14 mouse cellular contexts compared by ENCODE assay signal in the genomic region with DNA sequence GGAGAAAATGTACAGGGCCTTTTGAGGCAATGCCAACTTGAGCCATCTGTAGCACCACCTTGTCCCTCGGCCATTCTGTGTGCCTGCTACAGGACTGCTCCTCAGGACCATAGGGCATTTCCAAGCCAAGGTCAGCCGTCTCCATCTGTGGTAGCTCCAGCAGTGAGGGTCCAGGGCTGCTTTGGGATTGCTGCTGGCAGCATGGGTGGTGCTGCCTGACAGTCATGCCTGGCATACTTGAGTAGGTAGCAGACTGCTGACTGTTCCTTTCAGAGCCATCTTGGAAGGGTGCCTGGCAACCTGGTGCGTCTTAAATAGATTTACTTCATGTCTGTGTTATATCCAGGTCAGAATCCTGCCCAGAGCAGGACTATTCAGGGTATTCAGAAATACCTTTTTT. TPM values are rescaled to one million over a fixed set of nuclear protein-coding genes. Genes with fewer than 3 reads are reported as not detected.
DNase-seq lines count a peak whose midpoint lies in the region; ATAC-seq and TF ChIP-seq lines count a peak whose summit lies in the region.
"Had no signal": no experiment of that assay in that cellular context is flagged by ENCODE, and none has a peak within 500 bp of the region (broad histone marks: within the 10 kb centered on the region; RNA-seq: fewer than 3 reads in every experiment).

No protein-coding gene starts in this region.

- no peak overlapping the region for H3K4me3 ChIP-seq in forebrain, embryonic 15.5 days
- no peak overlapping the region for H3K4me3 ChIP-seq in forebrain, embryonic 11.5 days (ENCODE audit: low read depth, low read length)
- H3K4me3 ChIP-seq in stomach, postnatal 0 days (ENCODE audit: low read depth, low read length) = no peak overlapping the region
- H3K4me3 ChIP-seq: midbrain, embryonic 10.5 days; neural tube, embryonic 15.5 days had no signal

- peak; percentile 82 for ATAC-seq in forebrain, embryonic 15.5 days (replicated peaks)
- ATAC-seq in forebrain, embryonic 11.5 days (replicated peaks; ENCODE audit: low FRiP score) = no peak
- 0 out of 2 replicates have a peak, but pooled peaks have one; percentile 18 for ATAC-seq in stomach, postnatal 0 days (ENCODE audit: low FRiP score, low TSS enrichment)
- no peak for ATAC-seq in megakaryocyte-erythroid progenitor cell, adult 5-6 weeks (replicated peaks; ENCODE audit: low FRiP score, low TSS enrichment, poor library complexity, severe bottlenecking)

- H3K27ac ChIP-seq in forebrain, embryonic 15.5 days (replicated peaks) = peak overlapping the region; percentile 50
- no peak overlapping the region for H3K27ac ChIP-seq in forebrain, embryonic 11.5 days (ENCODE audit: low read depth, low read length)
- H3K27ac ChIP-seq in stomach, postnatal 0 days (replicated peaks) = no peak overlapping the region
- H3K27ac ChIP-seq: liver, embryonic 14.5 days; midbrain, embryonic 10.5 days; neural tube, embryonic 15.5 days had no signal

- H3K4me2 ChIP-seq in forebrain, embryonic 15.5 days (replicated peaks) = no peak overlapping the region
- no peak overlapping the region for H3K4me2 ChIP-seq in forebrain, embryonic 11.5 days (ENCODE audit: low read depth, low read length, severe bottlenecking)
- no peak overlapping the region for H3K4me2 ChIP-seq in stomach, postnatal 0 days (replicated peaks; ENCODE audit: low read depth)
- H3K4me2 ChIP-seq: neural tube, embryonic 15.5 days had no signal

- no peak for DNase-seq in forebrain, embryonic 11.5 days (ENCODE audit: low spot score)
- peak; percentile 59 to 64 for DNase-seq in left cerebral cortex, adult 18-20 months (ENCODE audit: low spot score in 2 of 2)
- no peak for DNase-seq in left cerebral cortex, adult 11 months (ENCODE audit: low spot score)
- DNase-seq in layer of hippocampus, postnatal 10 days (ENCODE audit: low spot score in 2 of 2) = peak; percentile 14 to 30
- no peak for DNase-seq in stomach, postnatal 0 days (ENCODE audit: low spot score)
- DNase-seq in thymus, adult 18-20 months = no peak

- H3K9me3 ChIP-seq in forebrain, embryonic 15.5 days = no peaks in the 10 kb centered on the region
- no peaks in the 10 kb centered on the region for H3K9me3 ChIP-seq in forebrain, embryonic 11.5 days (ENCODE audit: control insufficient read depth, low read length)
- no peaks in the 10 kb centered on the region for H3K9me3 ChIP-seq in stomach, postnatal 0 days (ENCODE audit: control insufficient read depth, low read length)
- H3K9me3 ChIP-seq: midbrain, embryonic 10.5 days; neural tube, embryonic 15.5 days had no signal

- H3K4me1 ChIP-seq in forebrain, embryonic 15.5 days = 0 out of 2 replicates have a peak, but pooled peaks cover 7% of the 10 kb centered on the region
- H3K4me1 ChIP-seq in forebrain, embryonic 11.5 days (replicated peaks; ENCODE audit: control insufficient read depth, insufficient read depth, low read length) = no peaks in the 10 kb centered on the region
- H3K4me1 ChIP-seq in stomach, postnatal 0 days (replicated peaks; ENCODE audit: control insufficient read depth, insufficient read depth) = no peaks in the 10 kb centered on the region
- H3K4me1 ChIP-seq: midbrain, embryonic 10.5 days; neural tube, embryonic 15.5 days had no signal

- H3K36me3 ChIP-seq in forebrain, embryonic 15.5 days = no peaks in the 10 kb centered on the region
- H3K36me3 ChIP-seq in forebrain, embryonic 11.5 days (ENCODE audit: control insufficient read depth, insufficient read depth, low read length) = no peaks in the 10 kb centered on the region
- no peaks in the 10 kb centered on the region for H3K36me3 ChIP-seq in stomach, postnatal 0 days (ENCODE audit: control insufficient read depth, insufficient read depth, low read length)
- H3K36me3 ChIP-seq: midbrain, embryonic 10.5 days; neural tube, embryonic 15.5 days had no signal

- no peak for TF ChIP-seq EP300 in stomach, postnatal 0 days (optimal IDR thresholded peaks at IDR 0.05)

- no peak overlapping the region for H3K9ac ChIP-seq in forebrain, embryonic 15.5 days (replicated peaks)
- no peak overlapping the region for H3K9ac ChIP-seq in forebrain, embryonic 11.5 days (ENCODE audit: low read length)
- no peak overlapping the region for H3K9ac ChIP-seq in stomach, postnatal 0 days (ENCODE audit: low read length)
- H3K9ac ChIP-seq: liver, embryonic 14.5 days; neural tube, embryonic 15.5 days had no signal

- H3K27me3 ChIP-seq in forebrain, embryonic 15.5 days = no peaks in the 10 kb centered on the region
- no peaks in the 10 kb centered on the region for H3K27me3 ChIP-seq in forebrain, embryonic 11.5 days (ENCODE audit: control insufficient read depth, insufficient read depth, low read length)
- no peaks in the 10 kb centered on the region for H3K27me3 ChIP-seq in stomach, postnatal 0 days (ENCODE audit: control insufficient read depth, insufficient read depth, low read length)
- H3K27me3 ChIP-seq: neural tube, embryonic 15.5 days had no signal

- WGBS in forebrain, embryonic 15.5 days = 54% methylated on average over 3 of the region's 3 CpGs
- WGBS in forebrain, embryonic 11.5 days = 81% methylated on average over 3 of the region's 3 CpGs
- WGBS in stomach, postnatal 0 days = 86% methylated on average over 3 of the region's 3 CpGs

- no peak for TF ChIP-seq CTCF in stomach, postnatal 0 days (IDR thresholded peaks at IDR 0.05; ENCODE audit: low read depth)

RNA-seq across cellular contexts. Expression of gene Cstl1, which starts 7.2 kb away (rescaled TPM):
- polyA plus RNA-seq in forebrain, embryonic 15.5 days (2015; fragmentation: Nextera tagmentation; extraction: Ambion mirVana) = not detected in 2 replicates
- polyA plus RNA-seq in forebrain, embryonic 11.5 days (2014; fragmentation: Nextera tagmentation; extraction: Ambion mirVana) = not detected in 2 replicates
- 1 to 10 TPM in 1 of 2 experiments, under 1 TPM in 1; 0.79 to 1.2 TPM for total RNA-seq in left cerebral cortex, adult 18-20 months (2021)
- total RNA-seq in layer of hippocampus, postnatal 10 days (2021) = under 1 TPM in 1 of 2 experiments, not detected in 1; 0.71 TPM
- not detected in 2 replicates for polyA plus RNA-seq in stomach, postnatal 0 days (2015; fragmentation: Nextera tagmentation; extraction: Ambion mirVana)
- not detected in 2 replicates for total RNA-seq in megakaryocyte-erythroid progenitor cell, adult 5-6 weeks (2014; fragmentation: Nextera tagmentation)
- not detected in 2 replicates for total RNA-seq in megakaryocyte-erythroid progenitor cell, adult 5-6 weeks (2017)
- polyA plus RNA-seq: heart, embryonic 16.5 days; large intestine, adult 2 months; liver, embryonic 14.5 days; midbrain, embryonic 10.5 days; neural tube, embryonic 15.5 days; stomach, embryonic 16.5 days had no signal

RNA-seq across cellular contexts. Expression of gene Napb, which starts 10.7 kb away (rescaled TPM):
- 37.3 and 38.0 TPM in 2 replicates for polyA plus RNA-seq in forebrain, embryonic 15.5 days (2015; fragmentation: Nextera tagmentation; extraction: Ambion mirVana)
- polyA plus RNA-seq in forebrain, embryonic 11.5 days (2014; fragmentation: Nextera tagmentation; extraction: Ambion mirVana) = 13.9 and 14.3 TPM in 2 replicates
- 100 to 1,000 TPM; 362 to 386 TPM for total RNA-seq in left cerebral cortex, adult 18-20 months (2021)
- total RNA-seq in layer of hippocampus, postnatal 10 days (2021) = 100 to 1,000 TPM; 232 to 251 TPM
- 2.2 and 2.4 TPM in 2 replicates for polyA plus RNA-seq in stomach, postnatal 0 days (2015; fragmentation: Nextera tagmentation; extraction: Ambion mirVana)
- total RNA-seq in megakaryocyte-erythroid progenitor cell, adult 5-6 weeks (2014; fragmentation: Nextera tagmentation) = 0.98 and 1.7 TPM in 2 replicates
- total RNA-seq in megakaryocyte-erythroid progenitor cell, adult 5-6 weeks (2017) = 0.23 TPM in 1 of 2 replicates, not detected in the other

RNA-seq across cellular contexts. Expression of gene Cst11, which starts 28.3 kb away (rescaled TPM):
- not detected in 2 replicates for polyA plus RNA-seq in forebrain, embryonic 15.5 days (2015; fragmentation: Nextera tagmentation; extraction: Ambion mirVana)
- not detected in 2 replicates for polyA plus RNA-seq in forebrain, embryonic 11.5 days (2014; fragmentation: Nextera tagmentation; extraction: Ambion mirVana)
- not detected for total RNA-seq in left cerebral cortex, adult 18-20 months (2021)
- not detected for total RNA-seq in layer of hippocampus, postnatal 10 days (2021)
- 0.98 and 1.2 TPM in 2 replicates for polyA plus RNA-seq in stomach, postnatal 0 days (2015; fragmentation: Nextera tagmentation; extraction: Ambion mirVana)
- not detected in 2 replicates for total RNA-seq in megakaryocyte-erythroid progenitor cell, adult 5-6 weeks (2014; fragmentation: Nextera tagmentation)
- total RNA-seq in megakaryocyte-erythroid progenitor cell, adult 5-6 weeks (2017) = not detected in 2 replicates
- polyA plus RNA-seq: heart, embryonic 16.5 days; large intestine, adult 2 months; liver, embryonic 14.5 days; midbrain, embryonic 10.5 days; neural tube, embryonic 15.5 days; stomach, embryonic 16.5 days had no signal

RNA-seq across cellular contexts. Expression of gene 8030411F24Rik, which starts 38.8 kb away (rescaled TPM):
- not detected in 2 replicates for polyA plus RNA-seq in forebrain, embryonic 15.5 days (2015; fragmentation: Nextera tagmentation; extraction: Ambion mirVana)
- not detected in 2 replicates for polyA plus RNA-seq in forebrain, embryonic 11.5 days (2014; fragmentation: Nextera tagmentation; extraction: Ambion mirVana)
- total RNA-seq in left cerebral cortex, adult 18-20 months (2021) = not detected
- not detected for total RNA-seq in layer of hippocampus, postnatal 10 days (2021)
- not detected in 2 replicates for polyA plus RNA-seq in stomach, postnatal 0 days (2015; fragmentation: Nextera tagmentation; extraction: Ambion mirVana)
- total RNA-seq in megakaryocyte-erythroid progenitor cell, adult 5-6 weeks (2014; fragmentation: Nextera tagmentation) = not detected in 2 replicates
- total RNA-seq in megakaryocyte-erythroid progenitor cell, adult 5-6 weeks (2017) = not detected in 2 replicates
- polyA plus RNA-seq: heart, embryonic 16.5 days; large intestine, adult 2 months; liver, embryonic 14.5 days; midbrain, embryonic 10.5 days; neural tube, embryonic 15.5 days; stomach, embryonic 16.5 days had no signal

RNA-seq across cellular contexts. Expression of gene Cst12, which starts 46.2 kb away (rescaled TPM):
- not detected in 2 replicates for polyA plus RNA-seq in forebrain, embryonic 15.5 days (2015; fragmentation: Nextera tagmentation; extraction: Ambion mirVana)
- not detected in 2 replicates for polyA plus RNA-seq in forebrain, embryonic 11.5 days (2014; fragmentation: Nextera tagmentation; extraction: Ambion mirVana)
- 1 to 10 TPM; 1.4 to 4.3 TPM for total RNA-seq in left cerebral cortex, adult 18-20 months (2021)
- total RNA-seq in layer of hippocampus, postnatal 10 days (2021) = not detected
- 0.25 TPM in 1 of 2 replicates, not detected in the other for polyA plus RNA-seq in stomach, postnatal 0 days (2015; fragmentation: Nextera tagmentation; extraction: Ambion mirVana)
- not detected in 2 replicates for total RNA-seq in megakaryocyte-erythroid progenitor cell, adult 5-6 weeks (2014; fragmentation: Nextera tagmentation)
- total RNA-seq in megakaryocyte-erythroid progenitor cell, adult 5-6 weeks (2017) = not detected in 2 replicates
- polyA plus RNA-seq: heart, embryonic 16.5 days; large intestine, adult 2 months; liver, embryonic 14.5 days; midbrain, embryonic 10.5 days; neural tube, embryonic 15.5 days; stomach, embryonic 16.5 days had no signal

Comparison
In these comparisons a context has a peak if more than half of its experiments do, and no peak if none do; other contexts are left out.
1. ATAC-seq: peak in forebrain, embryonic 15.5 days (single experiment) and stomach, postnatal 0 days (single experiment); none in forebrain, embryonic 11.5 days (single experiment) and megakaryocyte-erythroid progenitor cell, adult 5-6 weeks (single experiment).
2. DNase-seq: peak in left cerebral cortex, adult 18-20 months (2 of 2) and layer of hippocampus, postnatal 10 days (2 of 2); none in forebrain, embryonic 11.5 days (single experiment), left cerebral cortex, adult 11 months (single experiment), stomach, postnatal 0 days (single experiment) and thymus, adult 18-20 months (0 of 2).
3. RNA of gene Napb, which starts 10.7 kb away (total RNA-seq): 362 to 386 TPM in left cerebral cortex, adult 18-20 months and 232 to 251 TPM in layer of hippocampus, postnatal 10 days; 0.23 to 1.7 TPM in megakaryocyte-erythroid progenitor cell, adult 5-6 weeks; every median in the first group is over 10 times any median in the second.